Mouse (Mus musculus) limb, embryonic 12.5 days (tissue): ENCODE results near the gene Slc27a5. TPM values are rescaled to one million over a fixed set of nuclear protein-coding genes. Genes with fewer than 3 reads are reported as not detected.

ENCODE experiments used
- ATAC-seq: fragments of 200-750 bp; cut with Nextera tagmentation; 2 replicates; pipeline ENCODE4 v1.8.0; 2017; ENCODE audit warnings: low read depth, moderate TSS enrichment; ENCODE audit not compliant: insufficient number of reproducible peaks, insufficient read depth, low FRiP score, low TSS enrichment
- H3K27ac ChIP-seq: fragments of 300-500 bp; sonication (generic); 2 replicates; pipeline ENCODE4 v1.5.1; 2016; ENCODE audit warnings: mild to moderate bottlenecking, moderate library complexity
- H3K27me3 ChIP-seq: fragments of 300-500 bp; sonication (generic); 2 replicates; pipeline ENCODE4 v1.6.1; 2016; ENCODE audit warnings: mild to moderate bottlenecking, moderate library complexity
- H3K36me3 ChIP-seq: fragments of 300-500 bp; sonication (generic); 2 replicates; pipeline ENCODE4 v1.6.1; 2016; ENCODE audit warnings: mild to moderate bottlenecking, moderate library complexity
- H3K4me1 ChIP-seq: fragments of 300-500 bp; sonication (generic); replicated peaks from 2 replicates; pipeline ENCODE4 v1.6.1; 2016
- H3K4me2 ChIP-seq: fragments of 300-500 bp; sonication (generic); 2 replicates; pipeline ENCODE4 v1.6.1; 2016; ENCODE audit warnings: mild to moderate bottlenecking, moderate library complexity
- H3K4me3 ChIP-seq: fragments of 300-500 bp; sonication (generic); replicated peaks from 2 replicates; pipeline ENCODE4 v1.5.1; 2016; ENCODE audit warnings: mild to moderate bottlenecking
- H3K9ac ChIP-seq: fragments of 300-500 bp; sonication (generic); replicated peaks from 2 replicates; pipeline ENCODE4 v1.6.1; 2016; ENCODE audit warnings: mild to moderate bottlenecking, moderate library complexity
- H3K9me3 ChIP-seq: fragments of 300-500 bp; sonication (generic); 2 replicates; pipeline ENCODE4 v1.6.1; 2016; ENCODE audit warnings: mild to moderate bottlenecking, moderate library complexity
- WGBS: fragments of 180-500 bp; shearing (Covaris S2); methylation state at CpG from one replicate; pipeline ENCODE4 v1.1.7; 2016; 5-methylcytosine and 5-hydroxymethylcytosine counted together
- polyA plus RNA-seq: library from polyadenylated mRNA; unstranded; fragments of >200 nt; fragmentation: Nextera tagmentation; extraction: Ambion mirVana; gene quantifications from 2 replicates; pipeline ENCODE4 v1.2.1, GENCODE M21; 2016

The Slc27a5 gene
- polyA plus RNA-seq, 1 experiment from 2014 or later, result not detected

- Histone ChIP-seq H3K4me1 (peaks cover 31% of the 10 kb centered on the region), H3K9ac (no peak overlapping the region), H3K4me2 (no peak overlapping the region), H3K27ac (no peak overlapping the region), H3K4me3 (no peak overlapping the region), H3K36me3 (peaks cover 41% of the 10 kb centered on the region), H3K9me3 (no peaks in the 10 kb centered on the region), H3K27me3 (peaks cover 15% of the 10 kb centered on the region)
- WGBS, result 88% methylated on average over 17 of the region's 17 CpGs
- ATAC-seq, result no peak
Measured at GRCm38 (mm10) chr7:13006011-13006410, 8.0 kb upstream of the Slc27a5 start.

- H3K4me3 ChIP-seq, result no peak overlapping the region
- no peak overlapping the region for H3K9ac ChIP-seq
- ATAC-seq, result no peak
- H3K9me3 ChIP-seq, result no peaks in the 10 kb centered on the region
- H3K4me1 ChIP-seq, result peaks cover 20% of the 10 kb centered on the region
- H3K4me2 ChIP-seq, result no peak overlapping the region
- H3K27ac ChIP-seq, result no peak overlapping the region
- WGBS, result 72% methylated on average over 5 of the region's 5 CpGs
- H3K27me3 ChIP-seq, result peaks cover 15% of the 10 kb centered on the region
- peaks cover 41% of the 10 kb centered on the region for H3K36me3 ChIP-seq
Measured at GRCm38 (mm10) chr7:13003380-13003779, 5.4 kb upstream of the Slc27a5 start.

GRCm38 (mm10) chr7:13001584-13001983 is 3.6 kb upstream of the Slc27a5 start:
- Histone ChIP-seq H3K4me2 (no peak overlapping the region), H3K27ac (no peak overlapping the region), H3K4me3 (no peak overlapping the region), H3K4me1 (0 out of 2 replicates have a peak, but pooled peaks cover 4% of the 10 kb centered on the region), H3K27me3 (no peaks in the 10 kb centered on the region), H3K9me3 (no peaks in the 10 kb centered on the region), H3K9ac (no peak overlapping the region), H3K36me3 (peaks cover 28% of the 10 kb centered on the region)
- no peak for ATAC-seq
- 73% methylated on average over 1 of the region's 1 CpGs for WGBS

GRCm38 (mm10) chr7:12998851-12999250 is 859 bp upstream of the Slc27a5 start, which contains the start of gene Trim28:
Gene Trim28 (plus strand): TSS chr7:12999114.
- no peak within 1 kb of the TSS for H3K4me2 ChIP-seq
- no peak within 1 kb of the TSS for H3K4me3 ChIP-seq
- H3K9ac ChIP-seq, result no peak within 1 kb of the TSS
- ATAC-seq, result no peak
- no peaks in the 10 kb centered on the region for H3K4me1 ChIP-seq
- H3K36me3 ChIP-seq, result peaks cover 4% of the 10 kb centered on the region; the same call in 1 of the 2 replicates
- H3K27me3 ChIP-seq, result no peaks in the 10 kb centered on the region
- WGBS, result 76% methylated on average over 3 of the region's 3 CpGs
- no peaks in the 10 kb centered on the region for H3K9me3 ChIP-seq
- H3K27ac ChIP-seq, result no peak within 1 kb of the TSS

GRCm38 (mm10) chr7:12997230-12997629 is 762 bp downstream of the Slc27a5 start:
- ATAC-seq, result no peak
- Histone ChIP-seq H3K9me3 (no peaks in the 10 kb centered on the region), H3K27ac (no peak overlapping the region), H3K36me3 (no peaks in the 10 kb centered on the region), H3K4me3 (no peak overlapping the region), H3K27me3 (no peaks in the 10 kb centered on the region), H3K4me2 (no peak overlapping the region), H3K4me1 (no peaks in the 10 kb centered on the region), H3K9ac (no peak overlapping the region)
- WGBS, result 65% methylated on average over 5 of the region's 5 CpGs

- Histone ChIP-seq H3K4me1 (no peaks in the 10 kb centered on the region), H3K9me3 (no peaks in the 10 kb centered on the region), H3K9ac (no peak overlapping the region), H3K4me2 (no peak overlapping the region), H3K27me3 (no peaks in the 10 kb centered on the region), H3K36me3 (no peaks in the 10 kb centered on the region), H3K27ac (no peak overlapping the region), H3K4me3 (no peak overlapping the region)
- no peak for ATAC-seq
Measured at GRCm38 (mm10) chr7:12995862-12996261, 2.1 kb downstream of the Slc27a5 start.

- Histone ChIP-seq H3K4me1 (no peaks in the 10 kb centered on the region), H3K27me3 (no peaks in the 10 kb centered on the region; the same call in 1 of the 2 replicates), H3K4me3 (no peak overlapping the region), H3K27ac (no peak overlapping the region), H3K36me3 (no peaks in the 10 kb centered on the region), H3K9me3 (no peaks in the 10 kb centered on the region), H3K4me2 (no peak overlapping the region), H3K9ac (no peak overlapping the region)
- no peak for ATAC-seq
- 88% methylated on average over 10 of the region's 10 CpGs for WGBS
Measured at GRCm38 (mm10) chr7:12993148-12993547, 4.8 kb downstream of the Slc27a5 start.

- Histone ChIP-seq H3K9ac (no peak overlapping the region), H3K36me3 (no peaks in the 10 kb centered on the region), H3K4me1 (no peaks in the 10 kb centered on the region), H3K4me2 (no peak overlapping the region), H3K9me3 (no peaks in the 10 kb centered on the region), H3K27me3 (no peaks in the 10 kb centered on the region; the same call in 1 of the 2 replicates), H3K4me3 (no peak overlapping the region), H3K27ac (no peak overlapping the region)
- ATAC-seq, result no peak
- WGBS, result 4% methylated on average over 3 of the region's 3 CpGs
Measured at GRCm38 (mm10) chr7:12992222-12992621, 5.8 kb downstream of the Slc27a5 start.

- 88% methylated on average over 8 of the region's 8 CpGs for WGBS
- Histone ChIP-seq H3K4me3 (no peak overlapping the region), H3K27ac (no peak overlapping the region), H3K4me2 (no peak overlapping the region), H3K36me3 (peaks cover 2% of the 10 kb centered on the region; the same call in 1 of the 2 replicates), H3K27me3 (no peaks in the 10 kb centered on the region; the same call in 1 of the 2 replicates), H3K4me1 (no peaks in the 10 kb centered on the region), H3K9ac (no peak overlapping the region), H3K9me3 (no peaks in the 10 kb centered on the region)
- no peak for ATAC-seq
Measured at GRCm38 (mm10) chr7:12987409-12988189, 10.4 kb downstream of the Slc27a5 start.

- Histone ChIP-seq H3K4me3 (no peak overlapping the region), H3K27me3 (no peaks in the 10 kb centered on the region; the same call in 1 of the 2 replicates), H3K27ac (no peak overlapping the region), H3K9me3 (no peaks in the 10 kb centered on the region), H3K9ac (no peak overlapping the region), H3K4me2 (no peak overlapping the region), H3K4me1 (no peaks in the 10 kb centered on the region), H3K36me3 (peaks cover 9% of the 10 kb centered on the region; the same call in 1 of the 2 replicates)
- 83% methylated on average over 8 of the region's 8 CpGs for WGBS
- ATAC-seq, result no peak
Measured at GRCm38 (mm10) chr7:12986906-12987305, 11.1 kb downstream of the Slc27a5 start.

- Histone ChIP-seq H3K4me2 (no peak overlapping the region), H3K9ac (no peak overlapping the region), H3K9me3 (no peaks in the 10 kb centered on the region), H3K36me3 (peaks cover 14% of the 10 kb centered on the region; the same call in 1 of the 2 replicates), H3K27me3 (no peaks in the 10 kb centered on the region; the same call in 1 of the 2 replicates), H3K4me1 (no peaks in the 10 kb centered on the region), H3K4me3 (no peak overlapping the region), H3K27ac (no peak overlapping the region)
- ATAC-seq, result no peak
- 86% methylated on average over 1 of the region's 1 CpGs for WGBS
Measured at GRCm38 (mm10) chr7:12985724-12986123, 12.3 kb downstream of the Slc27a5 start.
